Mouse (Mus musculus): ENCODE results near the gene Spata32. TPM values are rescaled to one million over a fixed set of nuclear protein-coding genes. Genes with fewer than 3 reads are reported as not detected.

The Spata32 gene
- total and polyA plus RNA-seq, 3 experiments: not detected

- H3K9me3 ChIP-seq (replicated peaks; ENCODE audit: low read length): no peaks in the 10 kb centered on the region
- in situ Hi-C loops (cut with MboI; ENCODE audit: low pct_ligation_motif_present, low pct_unique_long_range_greater_than_20kb, low sequenced_read_pairs): no loop called here
- peaks cover 43 to 75% of the 10 kb centered on the region in 2 experiments for H3K4me1 ChIP-seq (ENCODE audit: control insufficient read depth in 1 of 2, insufficient read depth in 2 of 2)
- peak overlapping the region; percentile 44 to 81 (median 51) for H3K4me3 ChIP-seq (replicated peaks in 1 of 3; ENCODE audit: low read depth in 2 of 3, low read length in 2 of 3, poor library complexity in 1 of 3)
- peaks cover 0 to 18% of the 10 kb centered on the region in 2 experiments for H3K36me3 ChIP-seq (replicated peaks in 1 of 2; ENCODE audit: control insufficient read depth in 1 of 2, insufficient read depth in 1 of 2, low read length in 1 of 2)
- H3K27me3 ChIP-seq (replicated peaks): no peaks in the 10 kb centered on the region
- peak overlapping the region; percentile 78 for H3K27ac ChIP-seq (ENCODE audit: insufficient read depth, low read depth)
- peak overlapping the region; percentile 90 for H3K9ac ChIP-seq (ENCODE audit: insufficient read depth, low read depth)
- H3K79me2 ChIP-seq (replicated peaks; ENCODE audit: control insufficient read depth, extremely low read depth, insufficient read depth, poor library complexity, severe bottlenecking): peaks cover 49% of the 10 kb centered on the region
- peak; percentile 80 for DNase-seq (ENCODE audit: extremely low read depth)
- H3K4me2 ChIP-seq (ENCODE audit: insufficient read depth, low read depth, poor library complexity, severe bottlenecking): peak overlapping the region; percentile 76
- dilution Hi-C loops (cut with MboI; ENCODE audit: extremely low pct_ligation_motif_present, extremely low pct_unique_long_range_greater_than_20kb, low sequenced_read_pairs): no loop called here
- no peak; the same call in 1 of the 2 replicates for TF ChIP-seq ZMIZ1 (IDR thresholded peaks at IDR 0.05; ENCODE audit: low read depth, low read length)
- peak; percentile 52 for TF ChIP-seq POLR2A (IDR thresholded peaks at IDR 0.05; ENCODE audit: low read depth, low read length)
- no peak; the same call in 1 of the 2 replicates for TF ChIP-seq USF2 (conservative IDR thresholded peaks at IDR 0.05; ENCODE audit: low read depth, low read length)
- peak; percentile 36; the same call in 1 of the 2 replicates for TF ChIP-seq JUN (IDR thresholded peaks at IDR 0.05; ENCODE audit: insufficient read depth, low read depth, low read length)
- no peak for TF ChIP-seq KAT2A (IDR thresholded peaks at IDR 0.05; ENCODE audit: insufficient replicate concordance, low read length)
- TF ChIP-seq SIN3A (IDR thresholded peaks at IDR 0.05; ENCODE audit: low read length): peak; percentile 85
- peak; percentile 91 for TF ChIP-seq BHLHE40 (IDR thresholded peaks at IDR 0.05; ENCODE audit: low read depth, low read length)
- no peak for TF ChIP-seq PAX5 (IDR thresholded peaks at IDR 0.05; ENCODE audit: low read length)
- TF ChIP-seq ZC3H11A (IDR thresholded peaks at IDR 0.05; ENCODE audit: low read depth, low read length): no peak
- TF ChIP-seq USF1 (IDR thresholded peaks at IDR 0.05; ENCODE audit: low read depth, low read length): no peak
- TF ChIP-seq JUND (conservative IDR thresholded peaks at IDR 0.05; ENCODE audit: low read depth, low read length): peak; percentile 62; the same call in 1 of the 2 replicates
- TF ChIP-seq ZKSCAN1 (IDR thresholded peaks at IDR 0.05; ENCODE audit: borderline replicate concordance, low read depth, low read length): no peak
- no peak for TF ChIP-seq MAZ (IDR thresholded peaks at IDR 0.05; ENCODE audit: low read depth, low read length)
- TF ChIP-seq CHD1 (IDR thresholded peaks at IDR 0.05; ENCODE audit: low read depth, low read length): peak; percentile 84; the same call in 1 of the 2 replicates
- TF ChIP-seq IRF4 (IDR thresholded peaks at IDR 0.05; ENCODE audit: low read depth, low read length): peak; percentile 74; the same call in 1 of the 2 replicates
- TF ChIP-seq ELF1 (IDR thresholded peaks at IDR 0.05; ENCODE audit: low read depth, low read length): no peak
- TF ChIP-seq GABPA (IDR thresholded peaks at IDR 0.05; ENCODE audit: insufficient replicate concordance, low read depth, low read length): no peak
- TF ChIP-seq SMC3 (IDR thresholded peaks at IDR 0.05; ENCODE audit: low read depth, low read length): no peak; the same call in 1 of the 2 replicates
- peak; percentile 66 for TF ChIP-seq ETS1 (conservative IDR thresholded peaks at IDR 0.05; ENCODE audit: low read depth, low read length)
- TF ChIP-seq MAX (IDR thresholded peaks at IDR 0.05; ENCODE audit: low read length): peak; percentile 71
- 0 out of 2 replicates have a peak, but pooled peaks have one; percentile 26 for TF ChIP-seq NELFE (IDR thresholded peaks at IDR 0.05; ENCODE audit: low read depth, low read length)
- TF ChIP-seq CHD2 (IDR thresholded peaks at IDR 0.05; ENCODE audit: low read length): peak; percentile 50
- no peak for TF ChIP-seq NRF1 (IDR thresholded peaks at IDR 0.05; ENCODE audit: low read depth, low read length)
- no peak for TF ChIP-seq E2F4 (IDR thresholded peaks at IDR 0.05; ENCODE audit: insufficient replicate concordance, low read depth, low read length)
- peak; percentile 17; the same call in 1 of the 2 replicates for TF ChIP-seq RCOR1 (conservative IDR thresholded peaks at IDR 0.05; ENCODE audit: low read depth, low read length)
- TF ChIP-seq MEF2A (IDR thresholded peaks at IDR 0.05; ENCODE audit: borderline replicate concordance, low read depth, low read length): peak; percentile 21; the same call in 1 of the 2 replicates
- TF ChIP-seq MXI1 (IDR thresholded peaks at IDR 0.05; ENCODE audit: low read depth, low read length): peak; percentile 82
- TF ChIP-seq HCFC1 (IDR thresholded peaks at IDR 0.05; ENCODE audit: low read depth, low read length): no peak
- no peak for TF ChIP-seq MAFK (IDR thresholded peaks at IDR 0.05; ENCODE audit: insufficient replicate concordance, low read length)
- TF ChIP-seq POLR2AphosphoS2 (IDR thresholded peaks at IDR 0.05; ENCODE audit: low read depth, low read length): no peak
- peak; percentile 36; the same call in 1 of the 2 replicates for TF ChIP-seq UBTF (IDR thresholded peaks at IDR 0.05; ENCODE audit: low read depth, low read length)
- TF ChIP-seq MYC (IDR thresholded peaks at IDR 0.05; ENCODE audit: low read depth, low read length): peak; percentile 77
- peak; percentile 64 for TF ChIP-seq EP300 (IDR thresholded peaks at IDR 0.05; ENCODE audit: low read length)
- TF ChIP-seq TCF12 (IDR thresholded peaks at IDR 0.05; ENCODE audit: low read depth, low read length): peak; percentile 30; the same call in 1 of the 2 replicates
- TF ChIP-seq TBP (conservative IDR thresholded peaks at IDR 0.05; ENCODE audit: low read depth, low read length): 0 out of 2 replicates have a peak, but pooled peaks have one; percentile 14
- no peak for TF ChIP-seq CTCF (conservative IDR thresholded peaks at IDR 0.05 in 1 of 2, IDR thresholded peaks at IDR 0.05 in 1 of 2; ENCODE audit: low read depth in 2 of 2, low read length in 2 of 2)
- peak; percentile 87 for TF ChIP-seq ZNF384 (IDR thresholded peaks at IDR 0.05; ENCODE audit: low read depth, low read length)
Observed at GRCm38 (mm10) chr11:103262412-103263267, 44.4 kb upstream of the Spata32 start.

Measured in CH12.LX (cell line).